Mouse (Mus musculus) testis, adult 2 months (tissue): ENCODE data around the gene Gm20388. TPM values are rescaled to one million over a fixed set of nuclear protein-coding genes. Genes with fewer than 3 reads are reported as not detected.

ENCODE experiments used
- H3K27ac ChIP-seq: fragments of 200-500 bp; 2 replicates; pipeline ENCODE4 v1.5.1; 2012; ENCODE audit warnings: low read depth, low read length; ENCODE audit not compliant: control insufficient read depth, insufficient read depth
- H3K27me3 ChIP-seq: fragments of 200-500 bp; 2 replicates; pipeline ENCODE4 v1.6.1; 2012; ENCODE audit warnings: mild to moderate bottlenecking, low read length, moderate library complexity; ENCODE audit not compliant: control insufficient read depth, insufficient read depth
- H3K36me3 ChIP-seq: fragments of 200-500 bp; 2 replicates; pipeline ENCODE4 v1.6.1; 2012; ENCODE audit warnings: mild to moderate bottlenecking, low read length; ENCODE audit not compliant: control insufficient read depth, insufficient read depth
- H3K4me1 ChIP-seq: fragments of 200-500 bp; 2 replicates; pipeline ENCODE4 v1.6.1; 2012; ENCODE audit warnings: low read length; ENCODE audit not compliant: control insufficient read depth, insufficient read depth
- H3K4me3 ChIP-seq: fragments of 200-500 bp; 2 replicates; pipeline ENCODE4 v1.5.1; 2012; ENCODE audit warnings: low read depth, mild to moderate bottlenecking, low read length, moderate library complexity, mixed read lengths; ENCODE audit not compliant: control insufficient read depth
- CTCF ChIP-seq: fragments of 200-500 bp; IDR thresholded peaks from 2 replicates; pipeline ENCODE4 v1.5.1; 2012; ENCODE audit warnings: low read depth, mild to moderate bottlenecking, inconsistent platforms, low read length, moderate library complexity; ENCODE audit not compliant: control insufficient read depth, insufficient read depth, insufficient replicate concordance
- POLR2A ChIP-seq: fragments of 200-500 bp; IDR thresholded peaks from 2 replicates; pipeline ENCODE4 v1.6.1; 2012; ENCODE audit warnings: low read depth, mild to moderate bottlenecking, inconsistent platforms, low read length, moderate library complexity; ENCODE audit not compliant: control insufficient read depth
- polyA plus RNA-seq: library from polyadenylated mRNA; depleted of rRNA; stranded (reverse); fragments of >200 nt; gene quantifications from 2 replicates; pipeline ENCODE4 v1.2.3, GENCODE M21; 2012

Gene Gm20388
- polyA plus RNA-seq, 1 experiment: 5.6 TPM

GRCm38 (mm10) chr8:120743149-120743897 lies 832.7 kb downstream of the Gm20388 start:
- Histone ChIP-seq H3K27ac (no peak overlapping the region), H3K27me3 (no peaks in the 10 kb centered on the region), H3K4me1 (peaks cover 5% of the 10 kb centered on the region), H3K4me3 (no peak overlapping the region), H3K36me3 (no peaks in the 10 kb centered on the region)
- TF ChIP-seq POLR2A (no peak), CTCF (no peak)

DNA sequence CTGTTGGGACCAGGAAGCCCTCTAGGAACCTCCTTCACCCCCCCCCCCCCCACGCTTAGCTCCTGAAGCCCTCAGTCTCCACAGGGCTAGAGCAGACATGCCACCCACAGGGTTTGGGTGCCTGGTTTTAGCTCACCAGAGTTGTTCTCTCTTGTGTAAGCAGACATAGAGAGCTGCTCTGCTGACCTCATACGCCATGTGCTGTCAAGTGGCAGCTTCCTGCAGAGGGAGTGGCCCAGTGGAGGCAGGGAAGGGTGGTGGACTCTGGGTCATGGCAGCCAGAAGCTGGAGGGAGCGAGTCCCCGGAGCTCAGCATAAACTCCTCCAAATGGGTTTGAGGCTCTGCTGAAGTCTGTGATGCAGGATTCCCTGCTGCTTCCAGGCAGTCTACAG lies 833.3 kb downstream of the Gm20388 start:
- Histone ChIP-seq H3K4me1 (peaks cover 5% of the 10 kb centered on the region), H3K27me3 (no peaks in the 10 kb centered on the region), H3K36me3 (no peaks in the 10 kb centered on the region), H3K4me3 (no peak overlapping the region), H3K27ac (0 out of 2 replicates have a peak overlapping the region, but pooled peaks have one; percentile 22)
- TF ChIP-seq POLR2A (no peak), CTCF (no peak)

DNA sequence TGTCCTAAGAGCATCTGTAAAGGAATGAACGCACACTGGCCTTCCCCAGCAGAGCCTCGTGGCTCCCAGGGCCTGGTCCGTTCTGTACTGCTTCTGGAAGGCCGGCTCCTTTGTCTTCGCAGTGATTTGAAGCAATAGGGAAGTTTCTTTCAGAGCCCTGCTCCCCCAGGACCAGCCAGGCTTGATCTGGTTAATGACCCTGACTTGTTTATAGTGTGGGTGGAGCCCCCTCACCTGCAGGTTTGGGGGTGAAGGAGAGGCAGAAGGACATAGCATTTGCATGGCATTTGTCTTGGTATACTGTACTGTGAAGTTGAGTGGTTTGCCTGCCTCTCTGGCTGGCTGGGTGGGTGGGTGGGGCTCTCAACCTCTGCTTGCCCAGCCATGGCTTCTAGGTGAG lies 833.8 kb downstream of the Gm20388 start:
- 0 out of 2 replicates have a peak overlapping the region, but pooled peaks have one; percentile 6 for H3K27ac ChIP-seq
- H3K27me3 ChIP-seq: no peaks in the 10 kb centered on the region
- H3K4me3 ChIP-seq: no peak overlapping the region
- H3K4me1 ChIP-seq: peaks cover 5% of the 10 kb centered on the region
- no peaks in the 10 kb centered on the region for H3K36me3 ChIP-seq
- no peak for TF ChIP-seq POLR2A
- TF ChIP-seq CTCF: no peak

GRCm38 (mm10) chr8:120745226-120745625 lies 834.6 kb downstream of the Gm20388 start:
- H3K27ac ChIP-seq: no peak overlapping the region
- no peak for TF ChIP-seq POLR2A
- no peak for TF ChIP-seq CTCF
- peaks cover 5% of the 10 kb centered on the region for H3K4me1 ChIP-seq
- H3K4me3 ChIP-seq: no peak overlapping the region
- no peaks in the 10 kb centered on the region for H3K27me3 ChIP-seq
- H3K36me3 ChIP-seq: no peaks in the 10 kb centered on the region

DNA sequence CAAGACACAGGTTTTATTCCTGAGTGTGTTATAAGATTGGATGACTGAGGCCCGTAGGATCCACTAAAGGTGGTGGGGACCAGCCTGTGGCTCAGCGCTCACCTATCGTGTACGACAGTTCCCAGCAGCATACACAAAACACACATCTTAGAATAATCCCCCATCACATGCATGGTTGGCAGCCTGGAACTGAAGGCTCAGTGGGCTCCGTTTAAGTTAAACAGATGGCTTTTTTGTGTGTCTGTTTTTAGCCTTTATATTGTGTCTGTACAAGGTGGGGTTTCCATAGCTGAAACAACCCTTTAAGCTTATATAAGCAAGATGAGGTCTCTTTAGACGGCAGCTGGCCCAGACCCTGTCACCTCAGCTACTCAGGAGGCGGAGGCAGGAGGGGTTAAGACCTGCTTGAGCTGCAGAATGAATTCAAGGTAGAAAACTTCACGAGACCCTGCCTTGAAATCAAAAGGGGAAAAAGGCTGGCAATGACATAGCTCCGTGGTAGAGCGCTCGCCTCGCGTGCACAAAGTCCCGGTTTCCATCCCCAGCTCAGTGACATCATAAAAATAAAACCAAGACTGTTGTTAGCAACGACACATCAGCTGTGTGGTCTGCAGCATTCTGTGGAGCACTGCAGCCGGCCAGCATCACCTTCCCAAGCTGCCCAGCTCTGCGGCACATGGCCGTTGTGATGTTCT lies 835.5 kb downstream of the Gm20388 start:
- Histone ChIP-seq H3K27ac (no peak overlapping the region), H3K36me3 (no peaks in the 10 kb centered on the region), H3K4me3 (no peak overlapping the region), H3K27me3 (no peaks in the 10 kb centered on the region), H3K4me1 (peaks cover 5% of the 10 kb centered on the region)
- no peak for TF ChIP-seq POLR2A
- TF ChIP-seq CTCF: no peak

- H3K4me1 ChIP-seq: peaks cover 11% of the 10 kb centered on the region
- H3K36me3 ChIP-seq: no peaks in the 10 kb centered on the region
- H3K27me3 ChIP-seq: no peaks in the 10 kb centered on the region
- no peak overlapping the region for H3K27ac ChIP-seq
- TF ChIP-seq POLR2A (no peak), CTCF (no peak)
- no peak overlapping the region for H3K4me3 ChIP-seq
Measured at GRCm38 (mm10) chr8:120747286-120747685, 836.6 kb downstream of the Gm20388 start.

GRCm38 (mm10) chr8:120750616-120751015 lies 840.0 kb downstream of the Gm20388 start:
- Histone ChIP-seq H3K4me1 (peaks cover 7% of the 10 kb centered on the region; the same call in 1 of the 2 replicates), H3K4me3 (no peak overlapping the region), H3K36me3 (no peaks in the 10 kb centered on the region), H3K27me3 (no peaks in the 10 kb centered on the region), H3K27ac (peak overlapping the region; percentile 61; the same call in 1 of the 2 replicates)
- TF ChIP-seq CTCF (no peak), POLR2A (no peak)
